Mouse (Mus musculus) midbrain, embryonic 12.5 days (tissue): ENCODE results near the gene Tecpr2. TPM values are rescaled to one million over a fixed set of nuclear protein-coding genes. Genes with fewer than 3 reads are reported as not detected.

Source experiments
- ATAC-seq: fragments of 200-750 bp; cut with Nextera tagmentation; 2 replicates; pipeline ENCODE4 v1.8.0; 2017; ENCODE audit warnings: low read depth, moderate TSS enrichment, moderate library complexity; ENCODE audit not compliant: low FRiP score
- H3K27ac ChIP-seq: fragments of 300-500 bp; sonication (generic); replicated peaks from 2 replicates; pipeline ENCODE4 v1.5.1; 2016; ENCODE audit warnings: mild to moderate bottlenecking
- H3K27me3 ChIP-seq: fragments of 300-500 bp; sonication (generic); 2 replicates; pipeline ENCODE4 v1.6.1; 2016; ENCODE audit warnings: mild to moderate bottlenecking
- H3K36me3 ChIP-seq: fragments of 300-500 bp; sonication (generic); 2 replicates; pipeline ENCODE4 v1.6.1; 2016
- H3K4me1 ChIP-seq: fragments of 300-500 bp; sonication (generic); 2 replicates; pipeline ENCODE4 v1.6.1; 2016
- H3K4me2 ChIP-seq: fragments of 300-500 bp; sonication (generic); replicated peaks from 2 replicates; pipeline ENCODE4 v1.6.1; 2016; ENCODE audit warnings: mild to moderate bottlenecking, moderate library complexity
- H3K4me3 ChIP-seq: fragments of 300-500 bp; sonication (generic); 2 replicates; pipeline ENCODE4 v1.5.1; 2016; ENCODE audit warnings: mild to moderate bottlenecking
- H3K9ac ChIP-seq: fragments of 300-500 bp; sonication (generic); replicated peaks from 2 replicates; pipeline ENCODE4 v1.6.1; 2016; ENCODE audit warnings: mild to moderate bottlenecking, moderate library complexity
- H3K9me3 ChIP-seq: fragments of 300-500 bp; sonication (generic); 2 replicates; pipeline ENCODE4 v1.6.1; 2016; ENCODE audit warnings: mild to moderate bottlenecking
- WGBS: fragments of 180-500 bp; shearing (Covaris S2); methylation state at CpG from one replicate; pipeline ENCODE4 v1.1.7; 2016; 5-methylcytosine and 5-hydroxymethylcytosine counted together
- polyA plus RNA-seq: library from polyadenylated mRNA; unstranded; fragments of >200 nt; fragmentation: Nextera tagmentation; extraction: Ambion mirVana; gene quantifications from 2 replicates; pipeline ENCODE4 v1.2.1, GENCODE M21; 2016

Gene Tecpr2
- polyA plus RNA-seq, 1 experiment from 2014 or later, result 7.5 TPM

DNA sequence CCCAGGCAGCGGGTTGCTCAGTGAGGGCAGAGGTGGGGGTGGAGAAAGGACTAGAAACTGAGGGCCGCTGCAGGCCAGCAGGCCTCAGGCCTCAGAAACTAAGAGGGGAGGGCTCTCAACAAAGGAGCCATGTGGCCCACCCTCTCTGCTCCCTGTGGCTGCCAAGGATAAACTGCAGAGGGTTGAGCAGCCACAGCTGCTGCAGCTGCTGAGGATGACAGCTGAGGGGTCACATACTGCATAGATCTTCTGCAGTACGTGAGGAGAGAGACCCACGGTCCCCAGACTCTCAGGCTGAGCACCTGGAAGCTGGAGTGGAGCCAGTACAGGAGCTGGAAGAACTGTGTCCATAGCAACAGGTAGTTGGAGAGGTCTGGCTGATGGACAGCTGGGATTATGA, 95.5 kb downstream of the Tecpr2 start:
- no peak for ATAC-seq
- H3K27ac ChIP-seq, result no peak overlapping the region
- 78% methylated on average over 4 of the region's 4 CpGs for WGBS

DNA sequence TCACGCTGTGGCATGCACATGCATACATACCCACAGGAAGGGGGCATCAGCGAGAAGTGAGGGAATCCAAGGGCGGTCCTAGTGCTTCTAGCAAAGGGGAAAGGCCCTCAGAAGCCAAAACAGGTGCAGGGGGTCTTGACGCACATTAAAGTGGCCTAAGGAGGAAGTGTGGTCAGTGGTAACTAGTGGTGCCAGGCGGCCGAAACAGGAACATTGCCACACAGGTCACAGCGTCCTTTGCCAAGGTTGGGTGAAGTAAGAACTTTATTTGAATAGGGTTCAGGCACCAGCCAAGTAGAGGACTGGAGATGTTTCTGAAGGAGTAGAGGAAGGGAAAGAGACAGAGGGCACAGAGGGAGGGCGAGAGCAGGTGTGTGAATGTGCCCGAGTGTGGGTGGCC, 96.1 kb downstream of the Tecpr2 start:
- Histone ChIP-seq H3K27me3 (no peaks in the 10 kb centered on the region), H3K4me3 (no peak overlapping the region), H3K9ac (no peak overlapping the region), H3K27ac (no peak overlapping the region), H3K9me3 (no peaks in the 10 kb centered on the region), H3K4me1 (no peaks in the 10 kb centered on the region), H3K36me3 (no peaks in the 10 kb centered on the region), H3K4me2 (no peak overlapping the region)
- WGBS, result 85% methylated on average over 9 of the region's 9 CpGs
- ATAC-seq, result no peak

More for the DNA sequence above, 95.5 kb downstream of the Tecpr2 start:
- H3K9me3 ChIP-seq, result no peaks in the 10 kb centered on the region
- H3K4me2 ChIP-seq, result no peak overlapping the region
- H3K4me3 ChIP-seq, result no peak overlapping the region
- no peaks in the 10 kb centered on the region for H3K27me3 ChIP-seq
- no peaks in the 10 kb centered on the region for H3K36me3 ChIP-seq
- no peaks in the 10 kb centered on the region for H3K4me1 ChIP-seq
- H3K9ac ChIP-seq, result no peak overlapping the region

DNA sequence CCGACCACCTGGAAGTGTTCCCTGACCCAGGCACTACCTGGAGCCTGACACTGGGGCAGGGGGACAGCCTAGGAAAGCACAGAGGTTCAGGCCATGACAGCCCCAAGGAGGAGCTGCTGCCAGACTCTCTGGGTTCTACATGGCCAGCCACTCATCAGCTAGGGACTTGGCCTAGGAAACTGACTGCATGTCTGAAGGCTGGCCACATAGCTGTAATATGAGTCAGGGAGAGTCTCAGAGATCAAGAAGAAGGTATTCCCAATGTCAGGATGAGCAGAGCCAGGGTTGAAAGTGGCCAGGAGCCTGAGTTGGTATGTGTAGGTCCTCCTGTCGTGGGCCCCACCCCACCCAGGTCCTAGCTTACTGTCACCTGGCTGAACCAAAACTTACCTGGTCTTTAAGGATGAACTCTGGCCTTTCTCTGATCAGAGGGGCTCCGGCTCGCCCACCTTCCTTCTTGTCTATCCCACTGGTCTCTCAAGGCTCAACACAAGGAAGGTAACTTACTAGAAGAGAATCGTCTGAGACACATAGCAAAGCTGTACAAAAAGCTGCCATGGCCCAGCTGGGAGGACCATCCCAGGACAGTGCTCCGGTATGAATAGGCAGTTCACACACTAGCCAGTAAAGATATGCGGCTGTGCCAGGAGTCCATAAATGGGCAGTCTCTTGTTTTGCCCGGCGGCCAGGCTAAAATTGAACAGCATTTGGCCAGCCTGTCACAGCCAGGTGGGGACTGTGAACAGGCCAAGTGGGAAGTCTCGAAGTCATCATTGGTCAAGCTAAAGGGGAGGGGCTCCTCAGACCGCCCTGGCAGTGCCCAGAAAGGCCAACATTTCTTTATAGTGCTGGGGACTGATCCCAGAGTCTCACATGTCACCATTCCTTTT, 97.7 kb downstream of the Tecpr2 start:
- Histone ChIP-seq H3K4me2 (no peak overlapping the region), H3K9me3 (no peaks in the 10 kb centered on the region), H3K4me3 (no peak overlapping the region), H3K36me3 (no peaks in the 10 kb centered on the region), H3K9ac (no peak overlapping the region), H3K27me3 (no peaks in the 10 kb centered on the region), H3K4me1 (0 out of 2 replicates have a peak, but pooled peaks cover 7% of the 10 kb centered on the region), H3K27ac (no peak overlapping the region)
- ATAC-seq, result no peak
- 81% methylated on average over 11 of the region's 11 CpGs for WGBS

DNA sequence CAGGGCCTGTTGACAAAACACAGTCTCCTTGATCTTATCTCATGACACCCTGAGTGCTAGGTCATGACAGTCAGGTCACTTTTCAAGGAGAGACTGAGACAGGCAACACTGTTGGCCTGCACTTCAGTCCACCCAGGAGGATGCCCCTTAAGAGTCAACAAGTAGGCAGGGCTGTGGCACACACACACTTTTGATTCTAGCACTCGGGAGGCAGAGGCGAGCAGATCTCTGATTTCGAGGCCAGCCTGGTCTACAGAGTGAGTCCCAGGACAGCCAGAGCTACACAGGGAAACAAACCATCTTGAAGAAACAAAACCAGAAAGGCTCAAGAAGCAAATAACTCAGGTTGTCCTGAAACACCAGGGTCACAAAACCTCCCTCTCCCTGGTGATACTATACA, 100.3 kb downstream of the Tecpr2 start:
- 97% methylated on average over 3 of the region's 3 CpGs for WGBS
- Histone ChIP-seq H3K27ac (no peak overlapping the region), H3K4me2 (no peak overlapping the region), H3K9ac (no peak overlapping the region), H3K4me3 (no peak overlapping the region), H3K27me3 (no peaks in the 10 kb centered on the region), H3K9me3 (no peaks in the 10 kb centered on the region), H3K36me3 (no peaks in the 10 kb centered on the region), H3K4me1 (0 out of 2 replicates have a peak, but pooled peaks cover 8% of the 10 kb centered on the region)
- ATAC-seq, result no peak

DNA sequence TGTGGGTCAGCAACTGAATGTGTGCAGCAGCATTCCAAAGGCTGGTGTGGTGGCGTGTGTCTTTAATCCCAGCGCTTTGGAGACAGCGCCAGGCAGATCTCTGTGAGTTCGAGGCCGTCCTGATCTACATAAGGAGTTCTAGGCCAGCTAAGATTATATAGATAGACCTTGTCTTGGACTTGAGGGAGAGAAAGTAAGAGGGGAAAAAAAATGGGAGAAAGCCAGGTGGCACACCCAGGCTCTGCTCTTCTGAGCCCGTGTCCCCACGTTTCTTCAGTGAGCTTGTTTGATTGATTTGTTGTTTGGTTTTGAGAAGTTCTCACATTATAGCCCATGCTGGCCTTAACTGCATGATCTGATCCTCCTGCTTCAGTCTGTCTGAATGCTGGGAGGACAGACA, 101.4 kb downstream of the Tecpr2 start:
- H3K36me3 ChIP-seq, result no peaks in the 10 kb centered on the region
- H3K4me3 ChIP-seq, result no peak overlapping the region
- H3K4me2 ChIP-seq, result no peak overlapping the region
- no peaks in the 10 kb centered on the region for H3K27me3 ChIP-seq
- ATAC-seq, result no peak
- no peak overlapping the region for H3K27ac ChIP-seq
- H3K4me1 ChIP-seq, result 0 out of 2 replicates have a peak, but pooled peaks cover 8% of the 10 kb centered on the region
- no peak overlapping the region for H3K9ac ChIP-seq
- WGBS, result 92% methylated on average over 7 of the region's 7 CpGs
- no peaks in the 10 kb centered on the region for H3K9me3 ChIP-seq

DNA sequence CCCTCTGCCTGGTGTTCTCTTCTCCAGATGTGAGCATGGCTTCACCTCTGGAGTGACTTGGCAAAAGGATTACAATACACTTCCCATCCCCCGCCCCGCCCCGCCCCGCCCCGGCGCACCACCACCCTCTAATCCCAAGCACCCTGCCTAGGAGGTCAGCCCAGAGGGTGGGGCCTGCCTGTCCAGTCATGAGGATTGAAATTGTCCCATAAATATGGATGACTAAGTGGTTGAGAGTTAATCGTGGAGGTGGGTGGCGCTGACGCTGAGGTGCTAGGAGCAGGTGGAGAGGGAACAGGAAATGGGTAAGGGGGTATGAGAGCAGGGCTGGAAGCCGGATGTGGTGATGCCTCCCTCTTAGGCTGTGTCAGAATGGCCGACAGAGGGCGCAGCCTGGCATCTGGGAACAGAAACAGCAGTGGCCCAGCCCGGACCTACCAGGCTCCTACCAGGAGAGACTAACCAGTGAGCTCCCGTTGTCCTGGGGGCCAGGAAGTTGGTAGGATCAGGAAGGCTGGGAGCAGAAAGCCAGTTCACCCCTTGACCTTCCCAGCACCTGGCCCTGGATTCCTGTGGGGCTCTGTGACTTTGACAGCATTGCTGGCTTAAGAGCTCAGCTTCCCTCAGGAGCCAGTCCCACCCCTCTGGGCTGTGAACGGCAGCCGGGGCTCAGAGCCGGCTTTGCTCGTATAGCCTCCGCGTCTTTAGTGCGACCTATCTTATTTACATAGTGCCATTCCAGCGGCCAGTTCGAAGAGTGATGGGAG, 102.5 kb downstream of the Tecpr2 start:
- H3K4me2 ChIP-seq, result peak overlapping the region; percentile 59
- H3K9ac ChIP-seq, result 0 out of 2 replicates have a peak overlapping the region, but pooled peaks have one; percentile 52
- H3K27me3 ChIP-seq, result no peaks in the 10 kb centered on the region
- peak; percentile 87 for ATAC-seq
- H3K27ac ChIP-seq, result peak overlapping the region; percentile 73
- 0 out of 2 replicates have a peak, but pooled peaks cover 8% of the 10 kb centered on the region for H3K4me1 ChIP-seq
- no peaks in the 10 kb centered on the region for H3K36me3 ChIP-seq
- WGBS, result 3% methylated on average over 23 of the region's 23 CpGs
- no peaks in the 10 kb centered on the region for H3K9me3 ChIP-seq
- H3K4me3 ChIP-seq, result peak overlapping the region; percentile 50

DNA sequence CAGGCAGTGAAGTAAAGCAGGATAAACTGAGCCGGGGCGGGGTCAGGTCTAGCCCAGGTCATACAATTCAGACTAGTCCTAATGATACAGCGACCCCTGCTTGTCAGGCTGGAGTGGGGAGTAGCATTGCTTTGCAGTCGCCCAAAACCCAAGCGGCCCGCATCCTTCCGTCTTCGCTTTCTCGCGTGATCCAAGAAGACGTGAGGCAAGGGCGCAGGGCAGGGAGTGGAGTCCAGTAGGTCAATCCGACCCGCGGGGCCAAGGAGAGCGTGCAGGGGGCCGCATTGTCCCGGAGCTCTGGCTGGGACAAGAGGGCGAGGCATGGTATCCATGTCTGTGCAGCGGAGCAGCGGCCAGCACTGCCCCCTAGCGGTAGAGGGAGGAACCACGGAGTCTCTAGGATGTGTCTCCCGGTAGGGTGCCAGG, 103.1 kb downstream of the Tecpr2 start:
- ATAC-seq, result peak; percentile 88
- Histone ChIP-seq H3K4me2 (peak overlapping the region; percentile 59), H3K4me3 (peak overlapping the region; percentile 50), H3K27ac (peak overlapping the region; percentile 73), H3K4me1 (0 out of 2 replicates have a peak, but pooled peaks cover 8% of the 10 kb centered on the region), H3K9ac (peak overlapping the region; percentile 52), H3K36me3 (no peaks in the 10 kb centered on the region), H3K9me3 (no peaks in the 10 kb centered on the region), H3K27me3 (no peaks in the 10 kb centered on the region)
- WGBS, result 0% methylated on average over 24 of the region's 24 CpGs

DNA sequence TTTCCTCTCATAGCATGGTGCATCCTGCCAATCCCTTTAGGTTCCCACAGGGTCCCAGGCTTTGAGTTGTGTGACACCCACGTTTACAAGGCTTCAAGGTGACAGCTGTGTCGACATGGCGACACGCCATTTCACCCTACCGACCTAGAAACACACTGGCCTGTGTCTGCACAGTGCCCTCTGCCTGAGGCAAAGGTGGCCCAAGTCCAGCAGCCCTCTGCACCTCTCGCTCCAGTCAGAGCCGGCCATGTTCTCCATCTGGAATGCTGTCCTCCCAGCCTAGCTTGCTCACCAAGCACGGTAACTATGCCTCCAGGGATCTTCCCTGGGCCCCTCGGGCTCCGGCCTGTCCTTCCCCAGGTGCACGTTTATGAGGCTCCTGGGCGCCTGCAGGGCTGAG, 103.7 kb downstream of the Tecpr2 start:
- no peak overlapping the region for H3K9ac ChIP-seq
- no peaks in the 10 kb centered on the region for H3K36me3 ChIP-seq
- 0 out of 2 replicates have a peak, but pooled peaks cover 8% of the 10 kb centered on the region for H3K4me1 ChIP-seq
- H3K4me2 ChIP-seq, result peak overlapping the region; percentile 59; the same call in 1 of the 2 replicates
- no peak for ATAC-seq
- no peaks in the 10 kb centered on the region for H3K27me3 ChIP-seq
- H3K9me3 ChIP-seq, result peaks cover 1% of the 10 kb centered on the region; the same call in 1 of the 2 replicates
- no peak overlapping the region for H3K27ac ChIP-seq
- 87% methylated on average over 12 of the region's 12 CpGs for WGBS
- peak overlapping the region; percentile 50; the same call in 1 of the 2 replicates for H3K4me3 ChIP-seq

DNA sequence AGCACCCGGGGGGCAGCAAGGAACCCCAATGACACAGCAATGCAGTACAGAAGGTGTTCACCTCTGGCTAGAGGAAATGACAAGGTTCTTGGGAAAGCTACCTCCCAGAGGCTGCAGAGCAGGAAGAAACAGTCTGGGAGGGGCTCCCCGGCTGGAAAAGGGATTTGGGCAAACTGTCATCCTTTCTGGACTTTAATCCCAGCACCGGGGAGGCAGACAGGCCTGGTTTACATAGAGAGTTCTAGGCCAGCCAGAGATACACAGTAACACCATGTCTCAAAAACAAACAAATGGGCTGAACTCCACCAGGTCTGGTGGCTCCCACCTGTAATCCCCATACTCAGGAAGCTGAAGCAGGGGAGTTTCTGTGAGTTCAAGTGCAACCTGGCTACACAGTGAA, 104.2 kb downstream of the Tecpr2 start:
- WGBS, result 92% methylated on average over 3 of the region's 3 CpGs
- Histone ChIP-seq H3K27ac (no peak overlapping the region), H3K9me3 (peaks cover 4% of the 10 kb centered on the region; the same call in 1 of the 2 replicates), H3K27me3 (no peaks in the 10 kb centered on the region), H3K36me3 (no peaks in the 10 kb centered on the region), H3K4me3 (no peak overlapping the region), H3K9ac (no peak overlapping the region), H3K4me1 (0 out of 2 replicates have a peak, but pooled peaks cover 8% of the 10 kb centered on the region), H3K4me2 (no peak overlapping the region)
- no peak for ATAC-seq

DNA sequence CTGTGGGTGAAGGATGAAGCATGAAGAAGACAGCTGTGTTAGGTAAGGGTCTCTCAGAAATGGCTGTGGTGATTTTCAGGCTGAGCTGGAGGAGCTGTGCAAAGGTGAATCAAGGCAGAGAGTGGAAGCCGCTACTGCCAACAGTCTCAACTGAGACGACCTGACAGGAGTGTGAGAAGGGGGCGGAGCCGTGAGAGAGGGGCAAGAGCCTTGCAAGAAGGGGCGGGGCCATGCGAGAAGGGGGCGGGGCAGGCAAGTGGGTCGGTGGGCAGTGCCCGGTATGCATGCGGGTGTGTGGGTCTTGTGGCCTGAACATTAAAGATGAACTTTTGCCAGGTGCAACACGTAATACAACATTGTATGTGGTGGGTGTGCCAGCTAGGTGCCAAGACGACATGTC, 105.6 kb downstream of the Tecpr2 start:
- Histone ChIP-seq H3K9ac (no peak overlapping the region), H3K4me2 (no peak overlapping the region), H3K27me3 (no peaks in the 10 kb centered on the region), H3K9me3 (peaks cover 4% of the 10 kb centered on the region; the same call in 1 of the 2 replicates), H3K27ac (no peak overlapping the region), H3K36me3 (no peaks in the 10 kb centered on the region), H3K4me1 (0 out of 2 replicates have a peak, but pooled peaks cover 8% of the 10 kb centered on the region), H3K4me3 (no peak overlapping the region)
- WGBS, result 36% methylated on average over 12 of the region's 12 CpGs
- no peak for ATAC-seq

DNA sequence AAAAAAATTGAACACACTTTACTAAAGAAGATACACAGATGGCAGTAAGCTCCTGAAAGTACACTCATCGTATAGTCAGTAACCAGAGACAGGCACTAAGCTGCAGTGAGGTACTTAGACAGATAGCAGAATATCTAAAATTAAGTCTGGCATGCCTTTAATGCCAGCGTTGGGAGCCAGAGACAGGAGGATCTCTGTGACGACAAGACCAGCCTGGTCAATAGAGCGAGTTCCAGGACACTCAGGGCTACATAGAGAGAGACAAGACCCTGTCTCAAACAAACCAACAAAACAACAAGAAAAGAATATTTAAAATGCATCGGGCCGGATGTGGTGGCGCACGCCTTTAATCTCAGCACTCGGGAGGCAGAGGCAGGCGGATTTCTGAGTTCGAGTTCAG, 109.0 kb downstream of the Tecpr2 start:
- Histone ChIP-seq H3K36me3 (no peaks in the 10 kb centered on the region), H3K4me1 (no peaks in the 10 kb centered on the region), H3K4me2 (no peak overlapping the region), H3K27me3 (no peaks in the 10 kb centered on the region), H3K9me3 (peaks cover 4% of the 10 kb centered on the region; the same call in 1 of the 2 replicates), H3K9ac (no peak overlapping the region), H3K4me3 (no peak overlapping the region), H3K27ac (no peak overlapping the region)
- WGBS, result 98% methylated on average over 11 of the region's 11 CpGs
- ATAC-seq, result no peak

DNA sequence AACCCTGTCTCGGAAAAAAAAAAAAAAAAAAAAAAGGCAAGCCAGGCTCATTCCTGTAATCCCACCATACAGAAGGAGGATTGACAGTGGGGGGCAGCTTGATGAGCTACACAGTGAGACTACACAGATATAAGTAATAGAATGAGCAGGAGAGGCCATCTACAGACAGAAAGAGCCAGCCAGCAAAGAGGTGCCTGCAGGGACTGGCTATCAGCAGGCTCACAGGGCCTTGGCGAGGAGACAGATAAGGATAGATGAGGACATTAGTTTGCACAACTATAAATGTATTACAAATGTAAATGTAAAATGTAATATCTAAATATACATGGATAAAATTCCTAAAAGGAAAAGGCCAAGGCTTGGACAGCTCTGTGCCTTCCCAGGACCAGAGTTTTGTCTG, 110.8 kb downstream of the Tecpr2 start:
- H3K36me3 ChIP-seq, result no peaks in the 10 kb centered on the region
- no peak overlapping the region for H3K27ac ChIP-seq
- no peaks in the 10 kb centered on the region for H3K4me1 ChIP-seq
- H3K4me2 ChIP-seq, result no peak overlapping the region
- H3K9ac ChIP-seq, result no peak overlapping the region
- no peaks in the 10 kb centered on the region for H3K27me3 ChIP-seq
- WGBS, result 85% methylated on average over 1 of the region's 2 CpGs
- no peak overlapping the region for H3K4me3 ChIP-seq
- peaks cover 4% of the 10 kb centered on the region; the same call in 1 of the 2 replicates for H3K9me3 ChIP-seq
- ATAC-seq, result no peak
